Mouse (Mus musculus): Measurements from ENCODE around the gene Erf. TPM values are rescaled to one million over a fixed set of nuclear protein-coding genes. Genes with fewer than 3 reads are reported as not detected.

The Erf gene
- total RNA-seq (2021): 10 to 100 TPM; 14.9 to 18.4 TPM
- long read RNA-seq, experiment 1: 0 reads
- long read RNA-seq, experiment 2, partial matches to known transcripts: 0 of 2 reads
- long read RNA-seq, experiment 2, other reads (novel, unspliced or antisense): 2 of 2 reads

GRCm38 (mm10) chr7:25250141-25250972 lies at the start of gene Erf:
TSS of gene Erf (minus strand) at chr7:25250761.
- peak; percentile 97 for DNase-seq

- peak; percentile 60 for DNase-seq
These were observed 47.1 kb upstream of the Erf start, which contains the start of gene Pafah1b3 for GRCm38 (mm10) chr7:25297454-25298325. TSS of gene Pafah1b3 (minus strand) at chr7:25297986.

DNA sequence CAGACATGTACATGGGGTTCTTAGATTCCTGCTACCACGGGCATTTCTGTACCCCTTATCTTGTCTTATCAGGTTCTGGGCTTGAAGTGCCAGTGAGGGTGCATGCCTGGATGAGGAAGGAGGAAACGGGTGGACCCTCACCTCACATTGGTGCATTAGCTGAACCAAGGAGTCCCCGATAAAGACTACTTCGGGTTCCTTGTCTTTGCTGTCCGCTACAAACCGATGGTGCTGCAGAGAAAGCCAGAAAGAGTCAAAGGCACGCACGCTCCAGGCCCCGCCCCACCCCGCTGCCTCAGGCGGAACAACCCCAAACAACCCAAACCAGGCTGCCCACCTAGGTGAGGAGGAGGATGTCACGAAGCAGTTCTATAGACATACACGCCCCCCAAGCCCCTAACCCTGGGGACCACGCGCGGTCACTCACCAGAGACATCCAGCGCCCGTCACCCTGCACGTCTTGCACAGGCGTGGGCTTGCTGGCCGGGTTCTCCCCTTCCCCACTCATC lies 46.4 kb upstream of the Erf start:
- DNase-seq: no peak

GRCm38 (mm10) chr7:25294960-25295722 lies 44.6 kb upstream of the Erf start:
- no peak for DNase-seq

GRCm38 (mm10) chr7:25294495-25294894 lies 43.9 kb upstream of the Erf start:
- DNase-seq: no peak

DNA sequence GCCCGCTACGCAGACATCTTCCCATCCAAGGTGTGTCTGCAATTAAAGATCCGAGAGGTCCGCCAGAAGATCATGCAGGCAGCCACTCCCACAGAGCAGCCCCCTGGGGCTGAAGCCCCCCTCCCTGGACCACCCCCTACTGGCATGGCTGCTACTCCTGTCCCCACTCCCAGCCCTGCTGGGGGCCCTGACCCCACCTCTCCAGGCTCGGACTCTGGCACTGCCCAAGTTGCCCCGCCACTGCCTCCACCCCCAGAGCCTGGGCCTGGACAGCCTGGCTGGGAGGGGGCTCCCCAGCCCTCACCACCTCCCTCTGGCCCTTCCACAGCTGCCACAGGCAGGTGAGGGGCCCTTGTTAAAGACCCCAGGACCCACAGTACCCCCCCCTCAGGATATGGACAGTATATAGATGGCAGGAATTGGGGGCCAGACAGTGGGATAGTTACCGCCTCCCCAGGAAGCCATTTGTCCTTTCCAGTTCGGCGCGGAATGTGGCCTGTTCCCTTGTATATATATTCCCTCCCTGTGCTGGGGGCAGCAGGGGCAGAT lies 42.7 kb upstream of the Erf start:
- peak; percentile 5 for DNase-seq

DNA sequence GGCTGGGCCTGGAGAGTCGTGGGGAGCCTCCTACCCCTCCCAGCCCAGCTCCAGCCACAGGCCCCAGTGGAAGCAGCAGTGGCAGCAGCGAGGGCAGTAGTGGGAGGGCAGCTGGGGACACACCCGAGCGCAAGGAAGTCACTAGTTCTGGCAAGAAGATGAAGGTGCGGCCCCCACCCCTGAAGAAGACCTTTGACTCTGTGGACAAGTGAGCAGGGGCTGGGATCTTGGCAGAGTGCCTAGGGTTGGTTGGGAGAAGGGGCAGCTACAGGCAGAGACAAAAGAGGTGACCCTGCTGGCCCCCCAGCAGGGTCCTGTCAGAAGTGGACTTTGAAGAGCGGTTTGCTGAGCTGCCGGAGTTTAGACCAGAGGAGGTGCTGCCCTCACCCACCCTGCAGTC lies 41.5 kb upstream of the Erf start:
- no peak for DNase-seq

- peak; percentile 61 for DNase-seq
These were observed 40.4 kb upstream of the Erf start for GRCm38 (mm10) chr7:25290911-25291310.

DNA sequence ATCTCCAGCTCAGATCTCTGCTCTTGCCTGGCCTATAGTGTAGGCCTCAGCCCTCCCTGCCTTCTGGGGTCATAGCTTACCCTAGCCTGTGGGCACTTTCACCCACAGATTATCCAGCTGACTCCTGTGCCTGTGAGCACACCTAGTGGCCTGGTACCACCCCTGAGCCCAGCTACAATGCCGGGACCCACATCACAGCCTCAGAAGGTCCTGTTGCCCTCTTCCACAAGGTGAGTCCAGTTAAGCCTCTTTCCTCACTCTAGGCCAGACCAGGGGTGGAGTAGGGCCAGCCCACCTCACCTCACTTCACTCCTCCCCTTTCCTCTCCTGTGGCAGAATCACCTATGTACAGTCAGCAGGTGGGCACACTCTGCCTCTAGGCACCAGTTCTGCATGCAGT lies 39.9 kb upstream of the Erf start:
- no peak for DNase-seq

DNA sequence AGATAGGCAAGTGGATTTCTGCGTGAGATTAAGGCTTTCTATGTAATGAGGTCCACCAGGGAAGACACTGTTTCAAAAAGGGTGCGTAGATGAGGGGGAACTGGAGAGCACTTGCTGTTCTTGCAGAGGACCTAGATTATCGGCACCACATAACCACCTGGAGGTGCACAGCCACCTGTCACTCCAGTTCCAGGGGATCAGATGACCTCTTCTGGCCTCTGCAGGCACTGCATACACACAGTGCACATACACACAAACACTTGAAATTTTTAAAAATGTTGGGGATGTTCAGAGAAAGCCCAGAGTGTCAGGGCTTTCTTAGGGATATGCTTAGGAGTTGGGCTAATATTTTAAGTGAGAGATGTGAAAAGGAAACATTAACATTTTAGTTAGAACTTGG lies 39.4 kb upstream of the Erf start:
- DNase-seq: no peak

DNA sequence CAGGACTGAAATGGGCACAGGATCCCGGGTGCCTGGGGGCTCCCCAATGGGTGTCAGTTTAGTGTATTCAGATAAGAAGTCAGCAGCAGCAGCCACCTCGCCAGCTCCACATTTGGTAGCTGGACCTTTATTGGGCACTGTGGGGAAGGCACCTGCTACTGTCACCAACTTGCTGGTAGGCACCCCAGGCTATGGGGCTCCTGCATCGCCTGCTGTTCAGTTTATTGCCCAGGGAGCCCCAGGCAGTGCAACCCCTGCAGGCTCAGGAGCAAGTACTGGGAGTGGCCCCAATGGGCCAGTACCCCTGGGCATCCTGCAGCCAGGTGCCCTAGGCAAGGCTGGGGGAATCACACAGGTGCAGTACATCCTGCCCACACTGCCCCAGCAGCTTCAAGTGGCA lies 38.2 kb upstream of the Erf start:
- DNase-seq: no peak

DNA sequence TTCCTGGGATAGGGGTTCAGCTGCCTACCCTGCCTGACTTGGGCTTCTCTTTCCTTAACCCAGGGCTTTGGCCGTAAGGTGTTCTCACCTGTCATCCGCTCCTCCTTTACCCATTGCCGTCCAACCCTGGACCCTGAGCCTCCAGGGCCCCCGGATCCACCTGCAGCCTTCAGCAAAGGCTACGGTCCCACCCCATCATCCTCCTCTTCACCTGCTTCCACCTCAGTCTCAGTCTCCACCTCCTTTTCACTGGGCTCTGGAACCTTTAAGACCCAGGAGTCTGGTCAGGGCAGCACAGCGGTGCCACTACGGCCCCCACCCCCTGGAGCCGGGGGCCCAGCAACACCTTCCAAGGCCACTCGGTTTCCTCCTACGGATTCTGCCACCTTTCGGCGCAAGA lies 37.5 kb upstream of the Erf start:
- DNase-seq: no peak

- DNase-seq: no peak
These were observed 36.4 kb upstream of the Erf start for GRCm38 (mm10) chr7:25286989-25287388.

DNA sequence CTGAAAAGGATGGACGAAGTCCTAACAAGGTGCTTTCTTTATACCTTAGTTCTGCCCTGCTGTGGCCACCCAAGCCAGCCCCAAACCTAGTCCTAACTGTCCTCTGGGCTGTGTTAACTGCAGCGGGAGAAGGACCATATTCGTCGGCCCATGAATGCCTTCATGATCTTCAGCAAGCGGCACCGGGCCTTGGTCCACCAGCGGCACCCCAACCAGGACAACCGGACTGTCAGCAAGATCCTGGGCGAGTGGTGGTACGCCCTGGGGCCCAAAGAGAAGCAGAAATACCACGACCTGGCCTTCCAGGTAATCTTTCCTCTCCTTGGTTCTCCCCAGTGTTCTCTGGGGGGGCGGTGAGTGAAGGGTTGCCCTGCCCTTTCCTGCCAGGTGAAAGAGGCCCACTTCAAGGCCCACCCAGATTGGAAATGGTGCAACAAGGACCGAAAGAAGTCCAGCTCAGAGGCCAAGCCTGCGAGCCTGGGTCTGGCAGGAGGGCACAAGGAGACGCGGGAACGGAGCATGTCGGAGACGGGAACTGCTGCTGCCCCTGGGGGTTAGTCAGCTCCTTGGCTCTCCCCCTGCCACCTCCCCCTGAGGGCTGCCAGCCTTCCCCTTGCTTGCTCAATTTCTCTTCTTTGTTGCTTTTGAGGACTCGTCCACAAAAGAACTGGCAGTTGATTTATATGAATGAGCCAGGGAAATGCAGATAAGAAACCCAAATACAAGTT lies 35.1 kb upstream of the Erf start:
- no peak for DNase-seq

- no peak for DNase-seq
These were observed 34.2 kb upstream of the Erf start for GRCm38 (mm10) chr7:25284766-25285165.

GRCm38 (mm10) chr7:25284171-25284570 lies 33.6 kb upstream of the Erf start:
- no peak for DNase-seq

GRCm38 (mm10) chr7:25283637-25284036 lies 33.1 kb upstream of the Erf start:
- DNase-seq: no peak

DNA sequence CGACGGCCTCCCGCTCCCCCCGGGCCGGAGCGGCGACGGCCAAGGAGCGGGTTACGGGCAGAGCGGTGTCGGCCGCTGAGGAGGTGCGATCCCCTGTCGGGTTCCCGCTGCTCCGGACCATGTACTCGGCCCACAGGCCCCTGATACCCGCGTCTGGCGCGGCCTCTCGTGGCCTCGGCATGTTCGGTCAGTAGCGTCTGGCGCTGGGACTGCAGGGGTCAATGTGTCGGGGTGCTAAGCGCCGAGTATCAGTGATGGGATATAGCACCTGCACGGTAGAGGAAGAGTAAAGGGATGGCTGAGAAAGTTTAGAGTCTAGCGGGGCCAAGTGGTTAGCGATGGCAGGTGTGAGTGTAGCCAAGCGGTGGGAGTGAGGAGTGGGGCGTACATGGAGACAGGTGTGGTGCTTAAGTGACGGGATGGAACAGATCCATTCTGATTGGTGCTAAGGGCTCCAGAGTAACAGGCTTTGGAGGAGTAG lies 32.2 kb upstream of the Erf start:
- DNase-seq: no peak

DNA sequence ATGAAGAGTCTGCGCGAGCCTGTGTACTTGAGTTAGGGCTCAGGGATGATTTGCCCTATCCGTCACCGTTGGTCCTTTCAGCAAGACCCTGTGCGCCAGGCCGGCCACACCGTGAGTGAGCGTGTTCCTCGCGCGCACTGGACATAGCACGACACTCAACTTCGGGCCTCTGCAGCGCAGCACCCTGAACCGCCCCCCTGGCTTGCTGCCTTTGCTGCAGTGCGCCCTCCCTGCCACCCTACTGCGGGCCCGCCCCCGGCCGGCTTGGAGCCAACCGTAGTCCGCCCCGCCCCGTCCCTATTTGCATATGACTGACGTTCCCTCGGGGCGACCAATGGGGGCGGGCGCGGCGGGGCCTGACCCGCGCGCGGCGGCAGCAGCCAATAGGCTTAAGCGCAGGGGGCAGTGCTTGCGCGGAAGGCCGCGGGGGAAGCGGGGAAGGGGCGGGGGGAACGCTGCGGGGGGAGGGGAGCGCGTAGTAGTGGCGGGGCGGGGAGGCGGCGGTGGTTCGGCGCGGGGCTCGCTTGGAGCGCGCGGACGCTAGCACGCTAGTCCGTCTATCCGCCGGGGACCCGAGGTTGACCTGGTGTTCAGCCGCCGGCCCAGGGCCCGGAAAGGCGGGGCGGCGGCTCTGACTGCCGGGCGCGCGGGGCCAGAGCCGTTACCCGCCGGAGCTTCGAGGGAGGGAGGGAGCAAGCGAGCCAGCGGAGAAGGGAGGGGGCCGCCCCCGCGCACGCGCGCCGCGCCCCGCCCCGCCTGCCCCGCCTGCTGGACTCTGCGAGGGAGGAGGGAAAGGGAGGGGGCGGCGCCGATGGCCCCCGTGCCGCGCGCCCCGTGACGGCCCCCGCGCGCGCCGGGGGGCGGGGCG lies 31.4 kb upstream of the Erf start:
- DNase-seq: peak; percentile 99
